Mouse (Mus musculus): Measurements from ENCODE around the gene Map3k7. TPM values are rescaled to one million over a fixed set of nuclear protein-coding genes. Genes with fewer than 3 reads are reported as not detected.

Gene Map3k7
- polyA plus RNA-seq, 1 experiment: 82.1 TPM

GRCm38 (mm10) chr4:31936911-31937375, 27.0 kb upstream of the Map3k7 start:
- no peak overlapping the region for H3K27ac ChIP-seq (ENCODE audit: insufficient read depth, low read length)
- TF ChIP-seq CTCF (IDR thresholded peaks at IDR 0.05; ENCODE audit: borderline replicate concordance, insufficient read depth, low read length) (no peak), POLR2A (IDR thresholded peaks at IDR 0.05; ENCODE audit: low read depth, low read length) (no peak)
- H3K4me3 ChIP-seq (ENCODE audit: insufficient read depth, low read length): no peak overlapping the region
- peaks cover 9% of the 10 kb centered on the region for H3K4me1 ChIP-seq (ENCODE audit: control insufficient read depth, insufficient read depth, low read length)

GRCm38 (mm10) chr4:31937376-31938281, 26.3 kb upstream of the Map3k7 start:
- TF ChIP-seq CTCF (IDR thresholded peaks at IDR 0.05; ENCODE audit: borderline replicate concordance, insufficient read depth, low read length) (no peak), POLR2A (IDR thresholded peaks at IDR 0.05; ENCODE audit: low read depth, low read length) (no peak)
- Histone ChIP-seq H3K4me3 (ENCODE audit: insufficient read depth, low read length) (peak overlapping the region; percentile 20; the same call in 1 of the 2 replicates), H3K4me1 (ENCODE audit: control insufficient read depth, insufficient read depth, low read length) (peaks cover 9% of the 10 kb centered on the region)

GRCm38 (mm10) chr4:31938416-31939106, 25.3 kb upstream of the Map3k7 start:
- Histone ChIP-seq H3K4me1 (ENCODE audit: control insufficient read depth, insufficient read depth, low read length) (peaks cover 9% of the 10 kb centered on the region), H3K27ac (ENCODE audit: insufficient read depth, low read length) (no peak overlapping the region), H3K4me3 (ENCODE audit: insufficient read depth, low read length) (no peak overlapping the region)
- no peak for TF ChIP-seq CTCF (IDR thresholded peaks at IDR 0.05; ENCODE audit: borderline replicate concordance, insufficient read depth, low read length)

More at GRCm38 (mm10) chr4:31937376-31938281, 26.3 kb upstream of the Map3k7 start:
- H3K27ac ChIP-seq (ENCODE audit: insufficient read depth, low read length): no peak overlapping the region

- Histone ChIP-seq H3K27ac (ENCODE audit: insufficient read depth, low read length) (peak overlapping the region; percentile 91), H3K4me1 (ENCODE audit: control insufficient read depth, insufficient read depth, low read length) (peaks cover 9% of the 10 kb centered on the region), H3K4me3 (ENCODE audit: insufficient read depth, low read length) (no peak overlapping the region)
- no peak for TF ChIP-seq CTCF (IDR thresholded peaks at IDR 0.05; ENCODE audit: borderline replicate concordance, insufficient read depth, low read length)
- no peak for TF ChIP-seq POLR2A (IDR thresholded peaks at IDR 0.05; ENCODE audit: low read depth, low read length)
Observed at GRCm38 (mm10) chr4:31941616-31942015, 22.3 kb upstream of the Map3k7 start.

GRCm38 (mm10) chr4:31943045-31943444, 20.9 kb upstream of the Map3k7 start:
- Histone ChIP-seq H3K4me3 (ENCODE audit: insufficient read depth, low read length) (no peak overlapping the region), H3K4me1 (ENCODE audit: control insufficient read depth, insufficient read depth, low read length) (peaks cover 9% of the 10 kb centered on the region), H3K27ac (ENCODE audit: insufficient read depth, low read length) (no peak overlapping the region)
- TF ChIP-seq POLR2A (IDR thresholded peaks at IDR 0.05; ENCODE audit: low read depth, low read length) (no peak), CTCF (IDR thresholded peaks at IDR 0.05; ENCODE audit: borderline replicate concordance, insufficient read depth, low read length) (no peak)

GRCm38 (mm10) chr4:31964194-31964875, 438 bp downstream of the Map3k7 start:
- TF ChIP-seq POLR2A (IDR thresholded peaks at IDR 0.05; ENCODE audit: low read depth, low read length): no peak; the same call in 1 of the 2 replicates
- TF ChIP-seq CTCF (IDR thresholded peaks at IDR 0.05; ENCODE audit: borderline replicate concordance, insufficient read depth, low read length): no peak
- Histone ChIP-seq H3K4me3 (ENCODE audit: insufficient read depth, low read length) (peak overlapping the region; percentile 86), H3K4me1 (ENCODE audit: control insufficient read depth, insufficient read depth, low read length) (peaks cover 8% of the 10 kb centered on the region), H3K27ac (ENCODE audit: insufficient read depth, low read length) (peak overlapping the region; percentile 94)

GRCm38 (mm10) chr4:31965208-31965607, 1.3 kb downstream of the Map3k7 start:
- peaks cover 8% of the 10 kb centered on the region for H3K4me1 ChIP-seq (ENCODE audit: control insufficient read depth, insufficient read depth, low read length)
- H3K4me3 ChIP-seq (ENCODE audit: insufficient read depth, low read length): peak overlapping the region; percentile 50
- H3K27ac ChIP-seq (ENCODE audit: insufficient read depth, low read length): no peak overlapping the region
- TF ChIP-seq POLR2A (IDR thresholded peaks at IDR 0.05; ENCODE audit: low read depth, low read length): no peak
- no peak for TF ChIP-seq CTCF (IDR thresholded peaks at IDR 0.05; ENCODE audit: borderline replicate concordance, insufficient read depth, low read length)

GRCm38 (mm10) chr4:31971437-31971836, 7.5 kb downstream of the Map3k7 start:
- no peak overlapping the region for H3K27ac ChIP-seq (ENCODE audit: insufficient read depth, low read length)
- H3K4me1 ChIP-seq (ENCODE audit: control insufficient read depth, insufficient read depth, low read length): no peaks in the 10 kb centered on the region; the same call in none of the 2 replicates
- no peak overlapping the region for H3K4me3 ChIP-seq (ENCODE audit: insufficient read depth, low read length)
- TF ChIP-seq CTCF (IDR thresholded peaks at IDR 0.05; ENCODE audit: borderline replicate concordance, insufficient read depth, low read length): no peak
- no peak for TF ChIP-seq POLR2A (IDR thresholded peaks at IDR 0.05; ENCODE audit: low read depth, low read length)

- no peaks in the 10 kb centered on the region; the same call in none of the 2 replicates for H3K4me1 ChIP-seq (ENCODE audit: control insufficient read depth, insufficient read depth, low read length)
- TF ChIP-seq POLR2A (IDR thresholded peaks at IDR 0.05; ENCODE audit: low read depth, low read length) (no peak), CTCF (IDR thresholded peaks at IDR 0.05; ENCODE audit: borderline replicate concordance, insufficient read depth, low read length) (no peak)
- no peak overlapping the region for H3K27ac ChIP-seq (ENCODE audit: insufficient read depth, low read length)
- no peak overlapping the region for H3K4me3 ChIP-seq (ENCODE audit: insufficient read depth, low read length)
Observed at GRCm38 (mm10) chr4:31972181-31972580, 8.3 kb downstream of the Map3k7 start.
